Mouse (Mus musculus) megakaryocyte, embryonic 14.5 days (primary cell): Measurements from ENCODE around the gene Trim72. TPM values are rescaled to one million over a fixed set of nuclear protein-coding genes. Genes with fewer than 3 reads are reported as not detected.
A peak's percentile ranks its signal among the peaks of the same experiment; 100 is the strongest.

ENCODE experiments used
- H3K27me3 ChIP-seq: replicated peaks from 2 replicates; pipeline ENCODE3; 2012; ENCODE audit warnings: inconsistent platforms
- H3K36me3 ChIP-seq: replicated peaks from 2 replicates; pipeline ENCODE3; 2012; ENCODE audit warnings: low read length, inconsistent platforms, mixed read lengths
- H3K4me1 ChIP-seq: 2 replicates; pipeline ENCODE4 v1.6.1; 2012; ENCODE audit warnings: inconsistent platforms
- H3K4me3 ChIP-seq: replicated peaks from 2 replicates; pipeline ENCODE3; 2012; ENCODE audit warnings: moderate library complexity, mild to moderate bottlenecking, inconsistent platforms
- H3K9me3 ChIP-seq: 2 replicates; pipeline ENCODE4 v1.6.1; 2012; ENCODE audit warnings: inconsistent platforms
- FLI1 ChIP-seq: IDR thresholded peaks from 2 replicates; pipeline ENCODE4 v1.6.1; 2012; ENCODE audit warnings: low read length, inconsistent platforms, mixed read lengths
- GATA1 ChIP-seq: IDR thresholded peaks from 3 replicates; pipeline ENCODE4 v1.6.1; 2012; ENCODE audit warnings: mixed read lengths, low read length, inconsistent platforms, borderline replicate concordance
- polyA plus RNA-seq: library from polyadenylated mRNA; stranded (reverse); fragments of >175 nt; gene quantifications from 2 replicates; pipeline ENCODE4 v1.2.3, GENCODE M21; 2012; ENCODE audit warnings: low replicate concordance; ENCODE audit not compliant: insufficient read depth

Trim72 gene
- polyA plus RNA-seq, 1 experiment: 0.50 TPM

GRCm38 (mm10) chr7:127991643-127992487 lies 11.9 kb upstream of the Trim72 start:
- H3K4me3 ChIP-seq: peak overlapping the region; percentile 94
- H3K27me3 ChIP-seq: no peaks in the 10 kb centered on the region

GRCm38 (mm10) chr7:127992488-127993340 lies 11.0 kb upstream of the Trim72 start:
- H3K9me3 ChIP-seq: no peaks in the 10 kb centered on the region
- H3K36me3 ChIP-seq: peaks cover 49% of the 10 kb centered on the region
- TF ChIP-seq FLI1 (no peak), GATA1 (no peak)
- no peaks in the 10 kb centered on the region for H3K27me3 ChIP-seq
- H3K4me3 ChIP-seq: peak overlapping the region; percentile 94
- peaks cover 47% of the 10 kb centered on the region for H3K4me1 ChIP-seq

More at GRCm38 (mm10) chr7:127991643-127992487, 11.9 kb upstream of the Trim72 start:
- H3K9me3 ChIP-seq: no peaks in the 10 kb centered on the region
- peaks cover 51% of the 10 kb centered on the region for H3K4me1 ChIP-seq
- H3K36me3 ChIP-seq: peaks cover 56% of the 10 kb centered on the region
- TF ChIP-seq FLI1: no peak
- no peak for TF ChIP-seq GATA1

GRCm38 (mm10) chr7:127993341-127993977 lies 10.3 kb upstream of the Trim72 start, which contains the start of gene Pycard:
Gene Pycard, minus strand, starts transcription at chr7:127993867.
- H3K9me3 ChIP-seq: no peaks in the 10 kb centered on the region
- H3K27me3 ChIP-seq: no peaks in the 10 kb centered on the region
- H3K4me3 ChIP-seq: peak within 1 kb of the TSS; percentile 94
- TF ChIP-seq FLI1 (no peak), GATA1 (no peak)
- H3K4me1 ChIP-seq: peaks cover 44% of the 10 kb centered on the region
- peaks cover 41% of the 10 kb centered on the region for H3K36me3 ChIP-seq

- Histone ChIP-seq H3K36me3 (no peaks in the 10 kb centered on the region), H3K4me1 (peaks cover 31% of the 10 kb centered on the region), H3K27me3 (peaks cover 13% of the 10 kb centered on the region), H3K4me3 (no peak overlapping the region), H3K9me3 (peaks cover 5% of the 10 kb centered on the region; the same call in 1 of the 2 replicates)
- TF ChIP-seq GATA1 (no peak), FLI1 (no peak)
Measured at GRCm38 (mm10) chr7:127999436-127999835, 4.3 kb upstream of the Trim72 start.

DNA sequence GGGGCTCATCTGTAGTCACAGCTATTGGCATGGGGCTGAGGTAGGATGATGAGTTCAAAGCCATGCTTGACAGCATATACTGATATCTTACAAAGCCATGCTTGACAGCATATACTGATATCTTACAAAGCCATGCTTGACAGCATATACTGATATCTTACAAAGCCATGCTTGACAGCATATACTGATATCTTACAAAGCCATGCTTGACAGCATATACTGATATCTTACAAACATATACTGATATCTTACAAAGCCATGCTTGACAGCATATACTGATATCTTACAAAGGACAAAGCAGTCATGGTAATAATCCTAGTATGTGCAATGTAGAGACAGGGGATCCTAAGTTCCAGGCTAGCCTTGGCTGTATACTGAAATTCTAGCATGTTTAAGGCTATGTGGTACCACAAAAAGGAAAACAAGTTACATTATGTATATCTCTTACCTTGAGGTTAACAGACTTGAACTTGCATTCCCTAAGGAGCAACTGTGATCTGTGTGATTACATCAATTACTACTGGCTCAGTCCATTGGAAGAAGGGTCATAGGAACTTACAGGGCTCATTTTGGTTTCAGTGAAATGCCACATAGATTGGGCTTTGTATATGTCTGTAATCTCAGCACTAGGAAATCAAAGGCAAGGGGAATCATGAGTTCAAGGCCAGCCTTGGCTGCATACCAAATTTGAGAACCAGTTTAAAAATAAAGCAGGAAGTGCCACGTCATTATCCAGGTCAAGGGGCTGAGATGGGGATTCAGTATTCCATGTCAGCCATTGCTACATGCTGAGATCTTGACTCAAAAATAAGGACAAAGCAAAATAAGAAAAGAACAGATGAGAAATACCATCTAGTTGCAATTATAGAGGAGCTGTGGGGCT lies 3.4 kb upstream of the Trim72 start:
- H3K4me1 ChIP-seq: peaks cover 33% of the 10 kb centered on the region
- peaks cover 21% of the 10 kb centered on the region for H3K27me3 ChIP-seq
- no peaks in the 10 kb centered on the region for H3K36me3 ChIP-seq
- H3K9me3 ChIP-seq: peaks cover 5% of the 10 kb centered on the region; the same call in 1 of the 2 replicates
- no peak overlapping the region for H3K4me3 ChIP-seq
- TF ChIP-seq GATA1 (no peak), FLI1 (no peak)

- TF ChIP-seq GATA1: no peak
- H3K9me3 ChIP-seq: peaks cover 5% of the 10 kb centered on the region; the same call in 1 of the 2 replicates
- H3K36me3 ChIP-seq: no peaks in the 10 kb centered on the region
- peaks cover 45% of the 10 kb centered on the region for H3K27me3 ChIP-seq
- H3K4me3 ChIP-seq: no peak overlapping the region
- H3K4me1 ChIP-seq: peaks cover 33% of the 10 kb centered on the region
Measured at GRCm38 (mm10) chr7:128003098-128003497, 651 bp upstream of the Trim72 start.

DNA sequence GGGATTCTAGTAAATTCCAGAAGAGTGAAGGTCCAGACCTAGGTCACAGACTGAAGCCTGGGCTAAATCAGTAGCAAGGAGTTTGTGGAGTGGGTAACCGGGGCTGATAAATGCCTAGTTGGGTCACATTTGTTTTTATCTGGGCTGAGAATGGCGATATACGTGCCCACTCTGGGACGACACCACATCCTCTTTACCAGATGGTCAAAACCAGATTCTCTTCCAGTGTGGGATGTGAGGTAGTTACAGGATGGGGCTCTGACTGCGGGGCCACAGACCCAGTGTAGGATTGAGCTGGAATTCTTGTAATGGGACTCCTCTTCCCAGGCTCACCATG lies 369 bp downstream of the Trim72 start:
- H3K4me3 ChIP-seq: no peak overlapping the region
- peaks cover 53% of the 10 kb centered on the region for H3K27me3 ChIP-seq
- H3K9me3 ChIP-seq: peaks cover 5% of the 10 kb centered on the region; the same call in 1 of the 2 replicates
- peaks cover 27% of the 10 kb centered on the region for H3K4me1 ChIP-seq
- no peaks in the 10 kb centered on the region for H3K36me3 ChIP-seq
- TF ChIP-seq FLI1 (no peak), GATA1 (no peak)

- peaks cover 7% of the 10 kb centered on the region for H3K9me3 ChIP-seq
- H3K27me3 ChIP-seq: peaks cover 57% of the 10 kb centered on the region
- no peaks in the 10 kb centered on the region for H3K36me3 ChIP-seq
- TF ChIP-seq FLI1 (no peak), GATA1 (no peak)
- peaks cover 27% of the 10 kb centered on the region for H3K4me1 ChIP-seq
- no peak overlapping the region for H3K4me3 ChIP-seq
Measured at GRCm38 (mm10) chr7:128004487-128005362, 976 bp downstream of the Trim72 start.
